Mouse (Mus musculus): Measurements from ENCODE around the gene Rcor1.
A peak's percentile ranks its signal among the peaks of the same experiment; 100 is the strongest.

Gene Rcor1

GRCm38 (mm10) chr12:111134169-111134568 lies 95.0 kb downstream of the Rcor1 start:
- DNase-seq (ENCODE audit: low spot score): no peak

DNA sequence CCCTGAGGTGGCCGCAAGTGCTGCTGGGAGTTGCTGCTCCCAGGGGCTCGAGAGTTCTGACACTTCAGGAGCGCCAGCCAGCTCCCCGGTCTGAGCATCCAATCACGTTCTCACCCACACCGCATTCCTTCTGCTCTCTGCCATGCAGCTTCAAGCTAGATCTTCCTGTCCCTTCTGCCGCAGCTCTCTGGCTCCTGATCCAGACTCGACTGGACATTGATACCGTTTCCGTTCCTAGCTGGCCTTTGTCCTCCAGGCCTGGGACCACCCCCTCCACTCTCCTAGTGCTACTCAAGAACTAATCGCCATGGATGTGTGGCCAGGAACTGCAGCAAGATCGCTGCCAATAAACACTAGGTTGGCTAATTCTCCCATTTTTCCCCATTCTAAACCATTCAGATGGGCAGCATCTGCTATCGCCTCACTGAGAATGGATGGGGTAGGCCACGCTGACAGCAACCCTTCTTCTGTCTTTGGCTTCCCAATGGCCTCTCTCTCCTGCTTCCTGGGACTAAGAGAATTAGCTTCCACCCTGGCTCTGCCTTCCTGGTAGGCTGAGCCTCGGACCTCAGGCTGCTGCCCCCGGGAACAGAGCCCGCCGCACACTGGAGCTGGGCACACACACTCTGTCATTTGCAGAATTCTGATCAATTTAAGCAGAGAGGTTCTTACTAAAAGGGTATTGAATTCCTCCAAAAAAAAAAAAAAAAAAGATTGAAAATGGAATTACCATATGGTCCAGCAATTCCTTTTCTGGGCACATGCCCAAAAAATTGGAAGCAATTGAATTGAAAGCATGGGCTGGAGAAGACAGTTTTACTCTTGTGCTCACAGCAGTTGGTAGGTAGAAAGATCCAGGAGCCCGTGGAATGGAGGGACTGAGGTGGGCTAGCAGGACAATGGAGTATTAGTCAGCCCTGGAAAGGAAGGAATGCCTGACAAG lies 95.9 kb downstream of the Rcor1 start:
- DNase-seq (ENCODE audit: low spot score): no peak

DNA sequence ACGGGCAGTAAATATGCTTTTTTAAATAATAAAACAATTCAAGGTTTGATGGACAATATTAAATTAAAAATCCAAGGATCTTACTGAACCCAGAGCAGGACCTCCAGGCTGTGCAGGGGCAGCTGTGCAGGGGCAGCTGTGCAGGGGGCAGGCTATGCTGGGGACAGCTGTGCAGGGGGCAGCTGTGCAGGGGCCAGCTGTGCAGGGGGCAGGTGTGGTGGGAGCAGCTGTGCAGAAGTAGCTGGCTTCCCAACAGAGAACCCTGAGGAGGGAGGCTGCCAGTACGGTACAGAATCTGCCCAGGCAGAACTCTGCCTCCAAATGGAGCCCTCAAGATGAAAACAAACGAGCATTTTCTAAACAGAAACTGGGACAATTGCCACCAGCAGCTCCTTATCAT lies 96.8 kb downstream of the Rcor1 start:
- no peak for DNase-seq (ENCODE audit: low spot score)

GRCm38 (mm10) chr12:111137079-111137478 lies 97.9 kb downstream of the Rcor1 start:
- DNase-seq (ENCODE audit: low spot score): peak; percentile 17

DNA sequence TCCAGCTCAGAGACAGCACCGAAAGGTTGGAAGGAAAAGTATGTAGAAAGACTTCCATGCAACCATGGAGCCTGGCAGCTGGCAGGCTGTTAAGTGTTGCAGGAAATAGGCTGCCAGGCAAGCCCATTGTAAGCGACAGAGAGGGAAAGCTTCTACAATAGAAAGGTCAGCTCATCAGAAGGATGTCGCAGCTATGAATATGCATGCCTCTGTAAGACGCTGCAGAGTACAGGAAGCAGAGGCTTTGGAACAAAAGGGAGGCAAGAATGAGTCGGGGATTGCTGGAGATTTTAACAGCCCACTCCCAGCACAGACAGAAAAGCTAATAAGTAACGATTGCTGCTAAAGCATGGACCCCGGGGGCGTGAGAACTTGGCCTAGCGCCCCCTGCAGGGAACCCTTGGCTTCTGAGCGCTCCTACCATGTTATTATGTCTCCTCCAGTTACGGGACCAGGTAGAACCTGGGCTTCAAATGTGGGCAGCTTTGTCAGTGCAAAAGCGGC lies 103.9 kb downstream of the Rcor1 start:
- DNase-seq (ENCODE audit: low spot score): peak; percentile 62

DNA sequence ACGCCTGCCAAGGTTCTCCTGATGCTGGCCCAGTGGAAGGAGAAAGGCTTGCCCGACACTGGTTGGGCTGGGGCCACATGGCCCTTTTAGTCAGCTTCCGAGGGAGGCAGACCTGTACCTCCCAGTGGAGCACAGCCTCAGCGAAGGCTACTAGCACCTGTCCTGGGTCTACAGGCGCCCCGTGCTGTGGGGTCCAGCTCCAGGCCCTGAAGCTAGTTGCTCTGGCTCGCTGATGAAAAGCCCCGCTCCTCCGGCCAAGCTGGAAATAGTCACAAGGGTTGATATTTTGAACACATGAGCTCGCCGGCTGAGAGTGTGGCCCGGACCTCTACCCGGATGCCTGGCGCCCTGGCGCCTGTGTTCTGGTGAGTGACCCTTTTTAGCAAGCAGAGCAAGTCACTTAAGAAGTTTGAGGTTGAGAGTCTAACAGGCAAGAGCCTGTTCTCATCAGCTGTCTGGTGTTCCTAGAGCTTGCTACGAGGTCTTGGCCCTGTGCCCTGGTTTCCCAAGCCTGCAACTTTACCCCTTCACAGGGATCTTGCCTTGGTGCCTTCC lies 104.4 kb downstream of the Rcor1 start:
- no peak for DNase-seq (ENCODE audit: low spot score)

DNA sequence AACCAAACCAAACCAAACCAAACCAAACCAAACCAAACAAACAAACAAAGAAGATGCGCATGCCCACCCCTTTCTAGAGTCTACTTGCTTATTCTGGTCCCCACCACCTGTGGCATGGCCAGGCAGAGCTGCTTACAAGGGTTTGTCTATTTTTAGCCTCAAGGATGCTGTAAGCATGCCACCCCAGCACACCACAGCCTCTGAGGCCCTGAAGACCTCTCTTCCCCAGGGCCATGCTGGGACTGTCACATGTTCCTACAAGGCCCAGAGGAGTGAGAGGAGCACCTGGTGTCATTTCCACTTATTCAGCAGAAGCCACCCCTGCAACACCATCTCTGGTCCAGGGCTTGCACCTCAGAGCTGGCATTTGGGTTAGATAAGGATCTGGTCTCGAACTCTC lies 105.4 kb downstream of the Rcor1 start:
- DNase-seq (ENCODE audit: low spot score): no peak

- DNase-seq (ENCODE audit: low spot score): peak; percentile 51
Observed at GRCm38 (mm10) chr12:111145269-111145668, 106.1 kb downstream of the Rcor1 start.

- no peak for DNase-seq (ENCODE audit: low spot score)
Observed at GRCm38 (mm10) chr12:111149495-111150235, 110.5 kb downstream of the Rcor1 start.

DNA sequence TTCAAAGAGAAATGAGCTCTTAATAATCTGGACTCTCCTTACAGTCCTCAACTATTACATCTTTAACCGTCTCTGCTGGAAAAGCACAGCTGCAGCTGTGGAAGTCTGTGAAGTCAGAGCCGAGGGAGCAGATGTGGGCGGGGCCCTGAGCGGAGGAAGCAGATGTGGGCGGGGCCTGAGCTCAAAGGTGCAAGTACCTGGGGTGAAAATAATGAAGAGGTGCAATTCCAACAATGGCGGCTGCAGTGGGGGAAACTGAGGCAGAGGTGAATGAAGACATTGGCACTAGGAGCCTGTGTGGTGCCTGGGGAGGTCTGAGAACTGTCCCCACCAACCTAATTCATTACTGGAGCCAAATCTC lies 111.1 kb downstream of the Rcor1 start:
- no peak for DNase-seq (ENCODE audit: low spot score)

- no peak for DNase-seq (ENCODE audit: low spot score)
Observed at GRCm38 (mm10) chr12:111151422-111152156, 112.4 kb downstream of the Rcor1 start.

DNA sequence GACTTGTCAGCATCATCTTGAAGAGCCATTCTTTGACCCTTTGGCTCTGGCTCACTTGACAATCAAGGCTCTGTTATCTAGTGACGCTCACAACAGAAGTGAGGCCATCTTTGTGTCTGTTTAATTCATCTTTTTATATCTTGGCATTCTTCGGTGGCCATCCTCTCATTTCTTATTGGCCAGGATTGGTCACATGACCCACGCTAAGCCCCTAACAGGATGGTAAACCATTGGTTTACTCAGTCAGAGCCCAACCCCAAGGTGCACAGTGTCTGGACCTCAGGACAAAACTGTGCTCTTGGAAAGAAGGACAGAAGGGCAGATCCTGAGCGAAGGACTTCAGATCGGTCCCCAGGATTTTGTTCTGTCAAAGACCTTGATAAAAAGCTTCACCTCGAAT lies 113.4 kb downstream of the Rcor1 start:
- no peak for DNase-seq (ENCODE audit: low spot score)

- no peak for DNase-seq (ENCODE audit: low spot score)
Observed at GRCm38 (mm10) chr12:111152981-111153710, 114.0 kb downstream of the Rcor1 start.

- no peak for DNase-seq (ENCODE audit: low spot score)
Observed at GRCm38 (mm10) chr12:111153946-111154345, 114.8 kb downstream of the Rcor1 start.

- DNase-seq (ENCODE audit: low spot score): no peak
Observed at GRCm38 (mm10) chr12:111154641-111155040, 115.5 kb downstream of the Rcor1 start.

GRCm38 (mm10) chr12:111155756-111156155 lies 116.6 kb downstream of the Rcor1 start:
- no peak for DNase-seq (ENCODE audit: low spot score)

DNA sequence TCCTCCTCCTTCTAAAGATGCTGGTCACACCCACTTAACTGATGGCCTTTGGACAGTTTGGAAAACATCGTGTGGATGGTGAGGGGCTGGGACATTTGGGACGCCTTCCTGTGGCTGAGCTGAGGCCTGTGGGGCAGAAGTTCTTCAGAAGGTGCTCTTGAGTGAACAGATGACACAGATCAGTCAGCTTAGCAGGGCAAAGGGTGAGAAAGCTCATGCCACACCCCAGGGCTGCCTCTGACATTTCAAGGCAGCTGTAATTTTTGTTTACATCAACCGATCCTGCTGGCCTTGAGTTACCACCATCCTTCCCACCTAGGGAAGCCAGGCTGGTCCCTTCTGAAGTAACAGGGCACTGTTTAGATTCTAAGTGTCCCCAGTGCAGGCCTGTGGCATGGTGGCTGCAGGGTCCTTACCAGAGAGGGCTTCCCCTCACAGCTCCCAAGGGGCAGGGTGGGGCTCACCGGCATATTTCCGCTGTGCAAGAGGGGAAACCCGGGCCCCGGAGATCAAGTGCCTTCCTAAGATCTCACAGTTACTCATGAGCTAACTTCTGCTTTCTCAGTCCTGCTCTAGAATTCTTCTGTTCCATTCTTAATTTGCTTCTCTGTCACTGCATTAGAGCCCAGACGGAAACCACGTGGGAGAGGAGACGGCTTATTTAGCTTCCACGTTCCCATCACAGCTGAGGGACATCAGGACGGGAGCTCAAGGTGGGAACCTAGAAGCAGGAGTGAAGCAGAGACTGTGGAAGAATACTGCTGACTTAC lies 120.7 kb downstream of the Rcor1 start:
- no peak for DNase-seq (ENCODE audit: low spot score)

- DNase-seq (ENCODE audit: low spot score): no peak
Observed at GRCm38 (mm10) chr12:111160871-111161270, 121.7 kb downstream of the Rcor1 start.

GRCm38 (mm10) chr12:111161943-111162311 lies 122.8 kb downstream of the Rcor1 start:
- DNase-seq (ENCODE audit: low spot score): no peak

GRCm38 (mm10) chr12:111162312-111163061 lies 123.3 kb downstream of the Rcor1 start:
- peak; percentile 77 for DNase-seq (ENCODE audit: low spot score)

Data from embryo, embryonic 10 days (tissue).